Mouse (Mus musculus) gastrocnemius, adult 2 months (tissue): ENCODE results near the gene Dazap2. TPM values are rescaled to one million over a fixed set of nuclear protein-coding genes. Genes with fewer than 3 reads are reported as not detected.
"Not testable (repeated sequence)": the region's sequence is repeated elsewhere in the genome, so short reads cannot be mapped to it uniquely, and the experiment has no call there.

Experiments
- DNase-seq: peaks from one replicate; pipeline ENCODE4 v3.0.0; 2022
- H3K27ac ChIP-seq: fragments of 200-600 bp; 2 replicates; pipeline ENCODE4 v1.8.1; 2022; ENCODE audit warnings: mild to moderate bottlenecking
- H3K4me3 ChIP-seq: fragments of 200-600 bp; 2 replicates; pipeline ENCODE4 v1.8.1; 2022; ENCODE audit warnings: mild to moderate bottlenecking, moderate library complexity
- CTCF ChIP-seq: fragments of 200-600 bp; IDR thresholded peaks from 2 replicates; pipeline ENCODE4 v1.8.1; 2022; ENCODE audit warnings: antibody characterized with exemption, mild to moderate bottlenecking, moderate library complexity
- intact Hi-C: fragments of 180-260 bp; cut with DNase I; formaldehyde crosslinking; loops from one replicate; pipeline ENCODE4 v1.15.1; 2025
- total RNA-seq, 2 experiments: library from RNA; stranded (reverse); gene quantifications; 2 replicates each; pipeline ENCODE4 v1.2.3; 2021

Dazap2 gene
- total RNA-seq, 2 experiments from 2014 or later = 61.3 to 72.4 TPM

GRCm38 (mm10) chr15:100590436-100590835, 24.7 kb upstream of the Dazap2 start:
- Histone ChIP-seq H3K27ac (no peak overlapping the region), H3K4me3 (no peak overlapping the region)
- DNase-seq = no peak
- intact Hi-C loops = no loop called here
- TF ChIP-seq CTCF = no peak

- DNase-seq = no peak
- no peak overlapping the region for H3K27ac ChIP-seq
- intact Hi-C loops = no loop called here
- no peak overlapping the region for H3K4me3 ChIP-seq
- no peak for TF ChIP-seq CTCF
These were observed 22.3 kb upstream of the Dazap2 start for GRCm38 (mm10) chr15:100592817-100593216.

GRCm38 (mm10) chr15:100598287-100598882, 16.8 kb upstream of the Dazap2 start:
- TF ChIP-seq CTCF = no peak
- intact Hi-C loops = no loop called here
- H3K27ac ChIP-seq = peak overlapping the region; percentile 91

GRCm38 (mm10) chr15:100598883-100599275, 16.3 kb upstream of the Dazap2 start:
- DNase-seq = peak; percentile 56
- intact Hi-C loops = no loop called here
- Histone ChIP-seq H3K4me3 (peak overlapping the region; percentile 90), H3K27ac (peak overlapping the region; percentile 91)
- TF ChIP-seq CTCF = no peak

More at GRCm38 (mm10) chr15:100598287-100598882, 16.8 kb upstream of the Dazap2 start:
- H3K4me3 ChIP-seq = peak overlapping the region; percentile 90
- DNase-seq = no peak

GRCm38 (mm10) chr15:100599276-100600046, 15.7 kb upstream of the Dazap2 start, which contains the start of gene Pou6f1:
TSS of gene Pou6f1 (minus strand) at chr15:100599984.
- intact Hi-C loops = loop anchor here (1.0 kb wide), 1 partner anchor 14 kb away; no protein-coding TSS in a partner anchor
- DNase-seq = peak; percentile 76
- TF ChIP-seq CTCF = no peak
- Histone ChIP-seq H3K4me3 (peak within 1 kb of the TSS; percentile 90), H3K27ac (peak within 1 kb of the TSS; percentile 91)

GRCm38 (mm10) chr15:100600047-100600695, 15.0 kb upstream of the Dazap2 start:
- peak; percentile 85 for DNase-seq
- TF ChIP-seq CTCF = peak; percentile 66
- Histone ChIP-seq H3K4me3 (peak overlapping the region; percentile 90), H3K27ac (peak overlapping the region; percentile 91)
- intact Hi-C loops = loop anchor here (1.0 kb wide), 1 partner anchor 13 kb away; no protein-coding TSS in a partner anchor

GRCm38 (mm10) chr15:100600696-100601272, 14.4 kb upstream of the Dazap2 start:
- intact Hi-C loops = loop anchor here (1.0 kb wide), 1 partner anchor 13 kb away; no protein-coding TSS in a partner anchor
- no peak for DNase-seq
- peak overlapping the region; percentile 91 for H3K27ac ChIP-seq
- TF ChIP-seq CTCF = no peak
- peak overlapping the region; percentile 90 for H3K4me3 ChIP-seq

- DNase-seq = no peak
- no peak overlapping the region for H3K27ac ChIP-seq
- no peak overlapping the region for H3K4me3 ChIP-seq
- TF ChIP-seq CTCF = no peak
- intact Hi-C loops = no loop called here
These were observed 13.5 kb upstream of the Dazap2 start for GRCm38 (mm10) chr15:100601669-100602068.

- peak; percentile 46 for TF ChIP-seq CTCF
- DNase-seq, intact Hi-C loops: not testable (repeated sequence)
These were observed 8.5 kb upstream of the Dazap2 start for GRCm38 (mm10) chr15:100606677-100607076.

GRCm38 (mm10) chr15:100611951-100612350, 3.2 kb upstream of the Dazap2 start:
- no peak overlapping the region for H3K27ac ChIP-seq
- intact Hi-C loops = loop anchor here (1.0 to 10.0 kb wide), 5 partner anchors 60 to 1463 kb away; partner anchors contain the start of genes Eif4b, Letmd1 and Tfcp2
- H3K4me3 ChIP-seq = no peak overlapping the region
- TF ChIP-seq CTCF = no peak
- DNase-seq = no peak

More at GRCm38 (mm10) chr15:100606677-100607076, 8.5 kb upstream of the Dazap2 start:
- not testable (repeated sequence) for H3K4me3 ChIP-seq, H3K27ac ChIP-seq

GRCm38 (mm10) chr15:100612432-100612831, 2.7 kb upstream of the Dazap2 start:
- Histone ChIP-seq H3K4me3 (no peak overlapping the region), H3K27ac (no peak overlapping the region)
- intact Hi-C loops = loop anchor here (1.0 to 10.0 kb wide), 5 partner anchors 60 to 1462 kb away; partner anchors contain the start of genes Eif4b, Letmd1 and Tfcp2
- DNase-seq = no peak
- TF ChIP-seq CTCF = peak; percentile 57

- intact Hi-C loops = loop anchor here (1.0 to 10.0 kb wide), 5 partner anchors 13 to 1461 kb away; partner anchors contain the start of genes Eif4b, Letmd1 and Tfcp2
- peak overlapping the region; percentile 90 for H3K4me3 ChIP-seq
- peak; percentile 99 for TF ChIP-seq CTCF
- peak overlapping the region; percentile 68 for H3K27ac ChIP-seq
- peak; percentile 85 for DNase-seq
These were observed 1.6 kb upstream of the Dazap2 start for GRCm38 (mm10) chr15:100613584-100613983.
